Mouse (Mus musculus) 3T3-L1 (cell line): Measurements from ENCODE around the gene Nt5dc1.

Experiments used
- DNase-seq: peaks from one replicate; pipeline ENCODE4 v3.0.0-alpha.2; 2015; ENCODE audit warnings: low read depth, low spot score

The Nt5dc1 gene

GRCm38 (mm10) chr10:34238536-34238935, 179.8 kb downstream of the Nt5dc1 start:
- DNase-seq = no peak
